Mouse (Mus musculus): ENCODE data around the gene Igsf6.
"Not testable (repeated sequence)": the region's sequence is repeated elsewhere in the genome, so short reads cannot be mapped to it uniquely, and the experiment has no call there.

Gene Igsf6

DNA sequence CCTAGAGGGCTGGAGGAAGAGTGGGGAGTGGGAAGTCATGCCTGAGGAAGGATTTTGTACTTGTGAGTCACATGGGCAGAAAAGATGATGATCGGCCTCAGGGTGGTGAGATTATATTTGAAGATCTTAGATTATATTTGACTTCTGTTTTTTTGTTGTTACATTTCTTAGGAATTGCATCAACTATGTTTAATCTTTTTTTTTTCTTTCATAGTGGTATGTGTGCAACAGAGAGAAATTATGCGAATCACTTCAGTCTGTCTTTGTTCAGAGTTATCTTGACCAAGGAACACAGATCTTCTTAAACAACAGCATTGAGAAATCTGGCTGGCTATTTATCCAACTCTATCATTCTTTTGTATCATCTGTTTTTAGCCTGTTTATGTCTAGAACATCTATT, 26.7 kb downstream of the Igsf6 start:
- DNase-seq = no peak

DNA sequence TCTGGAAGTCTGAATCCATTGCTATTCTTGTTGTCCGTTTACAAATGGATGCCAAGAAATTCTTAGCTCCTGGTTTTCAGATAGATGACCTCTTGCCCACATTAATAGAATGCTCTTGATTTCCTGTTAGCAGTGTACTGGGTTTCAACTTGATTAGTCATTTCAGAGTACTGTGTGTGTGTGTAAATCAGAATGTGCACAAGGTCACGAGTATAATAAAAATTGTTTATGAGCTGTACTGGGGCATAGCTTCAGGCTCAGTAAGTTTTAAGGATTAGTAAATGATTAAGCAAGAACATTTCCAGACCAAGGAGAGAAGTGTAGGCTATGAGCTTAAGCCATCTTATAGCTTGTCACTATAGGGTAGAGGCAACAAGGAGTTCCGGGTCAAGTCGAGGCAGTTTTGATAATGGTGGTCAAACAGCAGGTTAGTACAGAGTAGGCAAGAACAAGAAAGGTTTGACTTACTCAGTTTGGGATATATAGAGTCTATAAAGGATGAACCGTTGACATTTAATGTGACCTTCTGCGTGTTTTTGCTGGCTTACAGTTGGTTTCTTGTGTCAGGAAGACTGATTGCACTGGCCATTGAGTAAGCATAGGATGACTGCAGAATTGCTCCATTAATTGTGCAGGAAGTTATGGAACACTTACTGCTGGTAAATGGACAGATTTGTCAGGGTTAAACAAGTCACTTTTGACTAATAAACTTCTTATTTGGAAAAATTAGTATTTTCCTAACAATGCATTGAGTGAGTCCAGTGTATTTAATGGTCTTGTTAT, 28.5 kb downstream of the Igsf6 start:
- no peak for DNase-seq

DNA sequence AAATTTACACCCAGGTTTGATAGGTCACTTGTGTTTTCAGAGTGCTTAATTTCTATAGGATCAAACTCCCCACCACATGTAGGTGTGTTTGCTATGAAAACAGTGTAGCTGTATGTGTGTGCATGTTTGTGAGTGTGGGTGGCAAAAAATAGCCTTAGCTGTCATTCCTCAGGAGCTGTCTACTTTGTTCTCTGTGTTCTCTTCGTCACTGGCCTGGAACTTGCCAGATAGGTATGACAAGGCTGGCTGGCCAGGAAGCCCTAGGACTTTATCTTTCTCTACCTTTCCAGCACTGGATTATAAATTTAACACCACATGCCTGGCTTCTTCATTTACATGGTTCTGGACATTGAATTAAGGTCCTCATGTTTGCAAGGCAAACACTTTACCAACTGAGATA, 30.1 kb downstream of the Igsf6 start:
- no peak for DNase-seq

DNA sequence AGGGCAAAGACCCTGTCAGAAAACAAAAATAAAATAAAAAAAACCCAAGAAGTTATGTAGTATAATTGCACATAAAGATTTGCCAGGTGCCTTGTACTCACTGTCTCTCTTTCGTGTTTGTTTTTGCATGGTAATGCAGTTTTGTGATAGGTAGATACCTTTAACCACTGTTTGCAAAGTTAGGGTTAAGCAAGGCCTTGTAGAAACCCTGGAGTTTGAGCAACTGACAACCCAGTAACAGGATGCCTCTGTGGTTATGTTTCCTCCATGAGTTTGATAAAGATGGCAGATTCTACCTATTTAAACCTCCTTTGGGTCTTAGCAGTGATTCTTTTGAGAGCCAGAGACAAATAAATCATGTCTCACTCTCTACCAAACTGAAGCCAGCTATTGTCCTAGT, 30.9 kb downstream of the Igsf6 start:
- DNase-seq = no peak

DNA sequence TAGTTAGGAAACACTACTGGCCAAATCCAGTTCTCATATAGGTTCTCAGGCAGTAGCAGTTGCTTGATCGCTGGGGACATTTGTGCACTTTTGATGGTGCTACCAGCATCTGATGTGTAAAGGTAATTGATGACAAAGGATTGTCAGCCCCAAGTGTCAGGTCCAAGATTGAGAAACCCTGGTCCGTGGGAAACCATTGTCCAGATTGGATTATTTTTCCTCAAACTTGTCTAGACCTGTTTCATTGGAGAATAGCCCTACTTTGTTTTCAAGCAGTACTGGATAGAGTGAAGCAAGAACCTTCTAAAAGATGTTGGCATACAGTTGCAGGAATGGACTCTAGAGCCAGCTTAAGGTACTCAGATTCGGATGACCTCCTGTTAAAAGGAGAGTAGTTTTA, 31.4 kb downstream of the Igsf6 start:
- DNase-seq = no peak

DNA sequence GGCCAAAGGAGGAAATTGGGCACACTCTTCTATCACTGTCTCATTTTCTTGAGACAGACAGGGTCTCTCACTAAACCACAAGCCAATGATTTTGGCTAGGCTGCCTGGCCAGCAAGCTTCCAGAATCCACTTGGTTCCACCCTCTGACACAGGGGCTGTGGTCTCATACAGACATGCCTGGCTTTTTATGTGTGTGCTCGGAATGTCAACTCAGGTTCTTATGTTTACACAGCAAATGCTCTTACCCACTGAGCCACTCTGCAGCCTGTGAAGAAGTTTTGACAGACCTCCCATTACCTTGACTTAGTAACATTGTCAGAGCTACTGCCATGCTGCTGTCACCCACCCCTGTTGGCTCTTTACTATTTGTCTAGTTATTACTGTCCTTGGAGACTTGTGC, 32.4 kb downstream of the Igsf6 start:
- DNase-seq = no peak

DNA sequence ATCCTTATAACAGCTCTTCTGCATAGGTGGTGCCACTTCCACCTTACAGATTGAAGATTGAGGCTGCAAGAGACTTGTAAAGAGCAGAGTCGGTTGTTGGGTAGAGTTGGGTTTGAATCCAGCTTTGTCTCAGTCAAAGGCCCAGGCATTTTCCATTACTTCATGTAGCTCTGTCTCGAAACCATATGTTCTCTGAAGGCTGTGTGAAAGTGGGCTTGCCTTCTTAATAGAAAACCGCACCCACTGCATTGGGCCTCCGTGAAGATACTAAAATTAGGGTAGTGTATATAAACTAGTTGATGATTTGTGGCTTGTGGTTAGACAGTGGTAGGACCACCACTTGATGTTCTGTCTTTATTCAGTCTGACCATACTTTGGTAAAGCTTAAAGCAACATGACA, 33.8 kb downstream of the Igsf6 start:
- no peak for DNase-seq

DNA sequence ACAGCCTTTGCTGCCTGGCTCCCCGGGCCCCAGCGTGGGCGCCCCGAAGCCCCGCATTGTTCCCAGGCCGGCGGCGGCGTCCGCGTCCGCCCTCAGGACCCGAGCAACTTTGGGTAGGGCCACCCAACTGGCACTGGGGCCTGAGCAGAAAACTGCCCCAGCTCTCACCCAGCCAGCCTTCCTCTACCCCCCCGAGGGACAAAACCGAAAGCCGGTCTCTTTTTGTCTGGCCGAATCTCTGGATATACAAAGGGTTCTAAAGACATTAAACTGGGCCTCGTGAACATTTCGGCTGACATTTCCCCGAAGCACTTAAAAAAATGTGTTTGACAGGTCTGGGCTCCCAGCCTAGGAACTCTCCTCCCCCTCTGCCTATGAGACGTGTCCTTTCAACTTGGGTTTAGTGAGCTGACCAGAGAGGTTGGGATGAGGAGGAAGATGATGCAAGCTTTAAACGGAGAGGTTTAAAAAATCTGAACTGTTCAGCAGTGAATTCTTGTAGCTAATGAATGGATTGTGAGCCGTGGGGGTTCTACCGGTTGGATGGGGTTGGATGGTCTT, 39.1 kb downstream of the Igsf6 start:
- DNase-seq = peak; percentile 28

DNA sequence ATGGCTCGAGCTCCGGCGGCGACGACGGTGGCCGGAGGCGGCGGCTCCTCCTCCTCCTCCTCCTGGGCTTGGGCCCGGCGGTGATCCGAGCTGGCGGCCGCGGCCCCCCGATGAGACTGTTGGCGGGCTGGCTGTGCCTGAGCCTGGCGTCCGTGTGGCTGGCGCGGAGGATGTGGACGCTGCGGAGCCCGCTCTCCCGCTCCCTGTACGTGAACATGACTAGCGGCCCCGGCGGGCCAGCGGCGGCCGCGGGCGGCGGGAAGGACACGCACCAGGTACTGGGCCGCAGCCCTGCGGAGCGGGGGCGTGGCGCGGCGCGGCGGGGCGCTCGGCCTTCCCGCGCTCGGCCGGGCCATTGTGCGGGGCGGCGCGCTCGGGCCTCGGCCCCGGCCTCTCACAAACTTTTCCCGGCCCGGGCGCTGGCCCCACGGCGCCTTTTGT, 39.7 kb downstream of the Igsf6 start:
- no peak for DNase-seq

DNA sequence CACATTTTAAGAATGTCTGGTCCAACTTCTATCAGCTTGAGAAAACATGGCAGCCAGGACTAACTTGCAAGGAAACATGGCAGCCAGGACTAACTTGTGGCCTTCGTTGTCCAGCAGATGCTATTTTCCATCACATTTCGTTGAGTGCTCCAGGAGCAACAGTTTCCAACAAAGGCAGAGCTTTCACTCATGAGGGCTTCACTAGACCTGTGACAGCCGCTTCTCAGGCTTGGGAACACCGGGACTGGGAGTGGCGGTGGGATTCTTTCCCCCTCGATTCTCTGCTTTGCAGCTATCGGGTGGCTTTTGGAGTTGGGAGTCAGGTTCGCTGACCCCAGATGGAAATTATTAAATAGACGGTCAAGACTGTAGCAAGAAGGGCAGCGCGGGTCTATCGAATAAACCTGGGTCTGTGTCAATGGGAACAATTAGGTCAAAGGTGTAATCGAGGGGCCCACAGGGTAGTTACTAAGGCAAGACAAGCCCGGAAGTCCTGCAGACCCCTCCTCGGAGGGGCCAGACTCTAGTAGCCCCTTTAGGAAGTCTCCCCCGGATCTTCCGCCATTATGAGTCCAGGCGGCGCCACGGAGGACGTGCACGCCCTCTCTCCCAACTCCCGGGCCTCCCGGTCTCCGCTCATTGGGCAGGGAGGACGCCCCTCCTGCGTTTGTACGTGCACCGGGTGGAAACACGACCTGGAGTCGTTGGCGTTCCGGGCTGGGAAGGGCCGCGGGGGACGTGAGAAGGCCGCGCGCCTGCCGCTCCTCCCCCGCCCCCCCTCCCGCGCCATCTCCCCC, 40.3 kb downstream of the Igsf6 start, which contains the start of gene Mettl9:
Gene Mettl9 (plus strand): TSS at position 590 of the 797 bp plus-strand sequence.
- peak; percentile 94 for DNase-seq

DNA sequence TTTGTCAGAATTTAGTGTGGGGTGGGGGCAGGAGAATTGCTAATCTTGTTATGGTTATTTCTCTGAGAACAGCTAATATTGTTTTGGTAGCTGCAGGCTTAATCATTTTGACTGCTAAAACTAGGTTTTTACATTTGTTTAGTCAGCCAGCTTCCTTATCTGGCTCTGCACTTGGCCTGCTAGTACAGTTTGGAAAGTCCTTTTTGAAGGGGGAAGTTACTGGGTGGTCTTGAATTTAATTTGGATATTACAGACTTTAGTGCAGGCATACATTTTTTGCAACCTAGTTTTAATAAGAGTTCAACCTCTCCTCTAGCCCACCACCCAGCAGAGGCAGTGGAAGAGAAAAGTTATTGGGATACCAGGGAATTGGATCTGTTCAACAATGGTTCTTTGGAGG, 44.4 kb downstream of the Igsf6 start:
- not testable (repeated sequence) for DNase-seq

DNA sequence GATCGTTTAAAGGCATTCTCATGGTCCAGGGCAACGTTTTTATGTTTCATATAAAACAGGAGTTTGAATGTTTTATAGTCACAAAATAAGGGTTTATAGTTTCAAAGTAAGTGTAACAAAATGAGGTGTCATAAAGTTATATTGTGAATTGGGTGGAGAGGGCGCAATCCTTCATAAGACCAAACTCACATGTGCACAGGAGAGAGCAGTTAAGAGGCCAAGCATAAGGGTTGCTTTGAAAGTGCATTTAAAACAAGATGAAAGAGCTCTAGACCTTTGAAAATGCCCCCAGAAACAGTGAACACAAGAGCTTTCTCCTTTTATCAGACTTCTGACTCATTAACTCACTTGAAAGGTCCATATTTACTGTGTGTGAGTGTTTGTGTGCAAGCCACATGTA, 48.1 kb downstream of the Igsf6 start:
- no peak for DNase-seq

DNA sequence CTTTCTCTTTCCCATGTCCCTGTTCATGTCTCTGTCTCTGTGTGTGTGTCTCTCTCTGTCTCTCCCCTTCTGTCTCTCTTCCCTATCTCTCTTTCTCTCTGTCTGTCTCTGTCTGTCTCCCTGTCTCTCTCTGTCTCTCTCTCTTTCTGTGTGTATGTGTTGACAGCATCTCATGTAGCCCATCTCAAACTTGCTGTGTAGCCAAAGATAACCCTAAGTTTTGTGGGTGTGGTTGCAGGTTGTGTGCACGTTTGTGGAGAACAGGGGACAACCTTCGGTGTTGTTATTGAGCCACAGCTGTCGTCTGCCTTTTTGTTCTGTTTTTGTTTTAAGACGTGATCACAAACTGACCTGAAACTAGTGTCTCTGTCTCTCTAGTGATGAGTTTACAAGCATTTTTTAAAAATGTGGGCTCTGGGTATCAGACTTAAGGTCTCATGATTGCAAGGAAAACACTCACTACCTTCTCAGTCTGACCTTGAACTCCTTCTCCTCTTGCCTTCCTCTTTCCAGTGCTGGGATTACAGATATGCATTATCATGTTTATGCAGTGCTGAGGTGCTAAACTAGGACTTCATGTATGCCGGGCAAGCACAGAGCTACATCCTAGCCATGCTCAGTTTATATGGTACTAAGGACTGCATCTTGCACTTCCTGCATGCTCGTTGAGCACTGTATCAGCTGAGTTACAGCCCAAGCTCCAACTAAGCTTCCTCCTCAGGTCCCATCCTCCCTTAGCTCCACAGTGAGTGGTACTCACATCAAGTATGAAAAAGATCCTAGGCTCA, 49.0 kb downstream of the Igsf6 start:
- DNase-seq = no peak

DNA sequence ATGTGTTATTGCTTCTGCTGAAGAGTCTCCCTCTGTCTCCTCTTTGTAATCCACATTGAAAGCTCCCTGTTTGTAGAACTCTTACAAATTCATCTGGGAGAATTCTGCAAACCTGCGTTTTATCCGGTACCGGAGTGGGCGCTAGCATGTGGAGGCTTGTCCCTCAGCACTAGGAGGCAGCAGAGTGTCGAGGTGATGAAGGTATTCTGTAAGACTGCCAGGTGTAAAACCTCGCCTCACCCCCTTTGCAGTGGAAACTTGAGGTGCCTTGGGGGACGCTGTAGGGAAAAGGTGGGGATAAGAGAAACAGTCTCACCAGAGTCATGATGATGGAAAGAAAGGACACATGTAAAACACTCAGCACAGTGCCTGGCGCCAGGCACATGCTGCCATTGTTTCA, 54.1 kb downstream of the Igsf6 start:
- DNase-seq = peak; percentile 31

DNA sequence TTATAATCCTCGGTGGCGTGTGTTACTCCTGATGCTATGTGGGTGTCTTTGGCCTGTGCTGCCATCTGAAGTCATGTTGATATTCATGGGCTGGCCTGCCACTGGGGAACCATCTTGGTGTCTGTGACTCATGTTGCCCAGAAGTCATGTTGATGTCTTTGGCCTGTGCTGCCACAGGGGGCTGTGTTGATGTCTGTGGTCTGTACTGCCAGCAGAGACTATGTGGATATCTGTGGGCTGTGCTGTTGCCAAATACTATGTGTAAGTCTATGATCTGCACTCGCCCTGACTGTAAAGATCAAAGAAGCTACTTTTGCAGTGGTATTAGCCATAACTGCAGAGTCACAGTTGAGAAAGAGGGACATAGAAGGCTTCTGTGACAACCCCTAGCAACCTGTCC, 55.6 kb downstream of the Igsf6 start:
- DNase-seq = no peak

DNA sequence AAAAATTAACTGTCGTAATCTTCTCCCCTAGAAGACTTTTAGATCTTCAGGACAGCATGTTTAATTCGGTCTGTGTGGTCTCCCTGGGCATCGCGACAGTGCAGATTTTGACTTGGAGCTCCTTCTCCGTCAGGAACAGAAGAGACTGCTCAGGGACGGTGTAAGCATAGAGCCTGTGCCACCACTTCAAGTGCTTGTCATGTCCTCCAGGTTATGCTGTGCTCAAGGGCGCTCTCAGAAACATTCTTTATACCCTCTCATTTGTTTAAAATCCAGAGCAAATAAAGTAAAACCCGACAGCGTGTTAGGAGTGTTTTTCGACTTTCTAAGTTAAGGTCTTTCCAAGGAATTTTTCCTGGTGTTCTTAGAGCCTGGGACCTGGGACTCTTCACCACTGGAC, 59.9 kb downstream of the Igsf6 start:
- DNase-seq = no peak

All from lung, postnatal 14 days (tissue).